Mouse (Mus musculus) liver, embryonic 14.5 days (tissue): ENCODE data around the gene Hspd1.

Experiments used
- CTCF ChIP-seq: IDR thresholded peaks from 2 replicates; pipeline ENCODE4 v1.5.1; 2016; ENCODE audit warnings: antibody characterized with exemption, low read depth, control low read depth
- EP300 ChIP-seq: IDR thresholded peaks from 2 replicates; pipeline ENCODE4 v1.6.1; 2016; ENCODE audit warnings: antibody characterized with exemption, low read depth

DNA sequence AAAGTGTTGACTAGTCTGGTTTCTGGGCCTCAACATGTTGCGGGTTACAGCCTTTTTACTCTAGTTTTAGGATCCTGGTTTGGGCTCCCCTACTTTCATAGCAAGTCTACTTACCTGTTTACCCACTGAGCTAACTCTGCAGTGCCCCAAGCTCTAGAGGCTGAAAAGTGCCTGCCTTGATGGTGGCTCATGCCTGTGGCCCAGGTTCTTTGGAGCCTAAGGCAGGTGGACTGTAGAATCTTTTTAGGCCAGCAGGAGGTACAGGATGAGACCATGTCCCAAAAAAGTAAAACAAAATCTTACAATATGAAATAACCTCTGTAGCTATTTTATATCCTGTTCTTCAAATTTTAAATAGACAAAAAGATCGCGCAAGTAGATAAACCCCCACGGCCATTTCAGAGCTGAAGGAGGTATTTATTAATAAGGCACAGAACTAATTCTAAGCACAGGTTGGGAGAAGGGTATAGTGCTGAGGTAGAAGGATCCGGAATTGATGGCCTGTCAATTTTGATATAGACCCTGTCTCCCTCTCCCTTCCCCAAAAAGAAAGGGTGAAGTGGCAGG lies 1.5 kb upstream of the Hspd1 start:
- TF ChIP-seq CTCF (0 out of 2 replicates have a peak, but pooled peaks have one; percentile 11), EP300 (no peak)
